Mouse (Mus musculus) liver, embryonic 11.5 days (tissue): ENCODE data around the gene Csf2rb2. TPM values are rescaled to one million over a fixed set of nuclear protein-coding genes. Genes with fewer than 3 reads are reported as not detected.

Source experiments
- ATAC-seq: fragments of 200-750 bp; cut with Nextera tagmentation; replicated peaks from 2 replicates; pipeline ENCODE4 v1.8.0; 2017; ENCODE audit warnings: moderate number of reproducible peaks, mild to moderate bottlenecking, moderate TSS enrichment, moderate library complexity; ENCODE audit not compliant: low FRiP score
- DNase-seq: peaks from one replicate; pipeline ENCODE4 v3.0.0-alpha.2; 2017; ENCODE audit warnings: low spot score
- H3K27ac ChIP-seq: fragments of 300-500 bp; sonication (generic); 2 replicates; pipeline ENCODE4 v1.5.1; 2014; ENCODE audit warnings: mild to moderate bottlenecking, low read depth, low read length, control low read depth
- H3K27me3 ChIP-seq: fragments of 300-500 bp; sonication (generic); replicated peaks from 2 replicates; pipeline ENCODE4 v1.6.1; 2014; ENCODE audit warnings: low read length, mixed read lengths; ENCODE audit not compliant: control insufficient read depth, insufficient read depth
- H3K36me3 ChIP-seq: fragments of 300-500 bp; sonication (generic); 2 replicates; pipeline ENCODE4 v1.6.1; 2014; ENCODE audit warnings: mild to moderate bottlenecking, low read length, moderate library complexity, mixed read lengths; ENCODE audit not compliant: control insufficient read depth, insufficient read depth
- H3K4me1 ChIP-seq: fragments of 300-500 bp; sonication (generic); replicated peaks from 2 replicates; pipeline ENCODE4 v1.6.1; 2014; ENCODE audit warnings: low read length, mixed read lengths; ENCODE audit not compliant: control insufficient read depth, insufficient read depth
- H3K4me2 ChIP-seq: fragments of 300-500 bp; sonication (generic); 2 replicates; pipeline ENCODE4 v1.6.1; 2014; ENCODE audit warnings: mild to moderate bottlenecking, control low read depth, moderate library complexity
- H3K4me3 ChIP-seq: fragments of 300-500 bp; sonication (generic); 2 replicates; pipeline ENCODE4 v1.5.1; 2014; ENCODE audit warnings: low read depth, low read length, control low read depth
- H3K9ac ChIP-seq: fragments of 300-500 bp; sonication (generic); 2 replicates; pipeline ENCODE4 v1.6.1; 2014; ENCODE audit warnings: low read depth, low read length, control low read depth
- H3K9me3 ChIP-seq: fragments of 300-500 bp; sonication (generic); 2 replicates; pipeline ENCODE4 v1.6.1; 2016; ENCODE audit warnings: low read length, inconsistent platforms, mixed read lengths; ENCODE audit not compliant: control insufficient read depth
- WGBS: fragments of 180-500 bp; shearing (Covaris S2); extraction: QIAGEN DNeasy Blood & Tissue Kit; methylation state at CpG from one replicate; pipeline ENCODE4 v1.1.7; 2014; 5-methylcytosine and 5-hydroxymethylcytosine counted together
- polyA plus RNA-seq: library from polyadenylated mRNA; unstranded; fragments of >200 nt; fragmentation: Nextera tagmentation; extraction: Ambion mirVana; gene quantifications from 2 replicates; pipeline ENCODE4 v1.2.1, GENCODE M21; 2014

Csf2rb2 gene
- polyA plus RNA-seq, 1 experiment from 2014 or later = 1.5 TPM

GRCm38 (mm10) chr15:78278308-78278707 is 27.2 kb downstream of the Csf2rb2 start:
- ATAC-seq (no peak), DNase-seq (no peak)
- Histone ChIP-seq H3K4me3 (no peak overlapping the region), H3K4me1 (no peaks in the 10 kb centered on the region), H3K9me3 (no peaks in the 10 kb centered on the region), H3K27ac (no peak overlapping the region), H3K27me3 (no peaks in the 10 kb centered on the region), H3K36me3 (no peaks in the 10 kb centered on the region), H3K9ac (no peak overlapping the region), H3K4me2 (no peak overlapping the region)
- 34% methylated on average over 2 of the region's 2 CpGs for WGBS

GRCm38 (mm10) chr15:78271208-78271607 is 34.3 kb downstream of the Csf2rb2 start:
- no peak overlapping the region for H3K4me3 ChIP-seq
- H3K36me3 ChIP-seq = no peaks in the 10 kb centered on the region
- ATAC-seq = no peak
- H3K27ac ChIP-seq = no peak overlapping the region
- H3K27me3 ChIP-seq = no peaks in the 10 kb centered on the region
- H3K4me1 ChIP-seq = peaks cover 22% of the 10 kb centered on the region
- no peak overlapping the region for H3K4me2 ChIP-seq
- DNase-seq = no peak
- no peak overlapping the region for H3K9ac ChIP-seq
- no peaks in the 10 kb centered on the region for H3K9me3 ChIP-seq

- Histone ChIP-seq H3K9ac (no peak overlapping the region), H3K36me3 (no peaks in the 10 kb centered on the region), H3K4me2 (peak overlapping the region; percentile 46), H3K27me3 (no peaks in the 10 kb centered on the region), H3K27ac (peak overlapping the region; percentile 71), H3K4me3 (no peak overlapping the region), H3K9me3 (no peaks in the 10 kb centered on the region), H3K4me1 (peaks cover 22% of the 10 kb centered on the region)
- ATAC-seq (peak; percentile 97), DNase-seq (no peak)
- WGBS = 21% methylated on average over 4 of the region's 4 CpGs
These were observed 37.7 kb downstream of the Csf2rb2 start for GRCm38 (mm10) chr15:78267865-78268264.

- Histone ChIP-seq H3K9me3 (no peaks in the 10 kb centered on the region), H3K4me3 (no peak overlapping the region), H3K4me1 (peaks cover 22% of the 10 kb centered on the region), H3K9ac (no peak overlapping the region; the same call in 1 of the 2 replicates), H3K36me3 (no peaks in the 10 kb centered on the region), H3K4me2 (peak overlapping the region; percentile 46), H3K27me3 (no peaks in the 10 kb centered on the region), H3K27ac (peak overlapping the region; percentile 71)
- DNase-seq (no peak), ATAC-seq (no peak; the same call in 1 of the 2 replicates)
- WGBS = 50% methylated on average over 10 of the region's 10 CpGs
These were observed 38.1 kb downstream of the Csf2rb2 start for GRCm38 (mm10) chr15:78267441-78267840.

- 74% methylated on average over 3 of the region's 3 CpGs for WGBS
- no peaks in the 10 kb centered on the region for H3K9me3 ChIP-seq
- no peak overlapping the region for H3K4me3 ChIP-seq
- H3K4me2 ChIP-seq = peak overlapping the region; percentile 4; the same call in 1 of the 2 replicates
- H3K27me3 ChIP-seq = no peaks in the 10 kb centered on the region
- no peaks in the 10 kb centered on the region for H3K36me3 ChIP-seq
- no peak for ATAC-seq
- no peak overlapping the region for H3K9ac ChIP-seq
- DNase-seq = no peak
- no peak overlapping the region for H3K27ac ChIP-seq
- H3K4me1 ChIP-seq = peaks cover 14% of the 10 kb centered on the region
These were observed 42.2 kb downstream of the Csf2rb2 start for GRCm38 (mm10) chr15:78263286-78263685.

GRCm38 (mm10) chr15:78260668-78261333 is 44.7 kb downstream of the Csf2rb2 start:
- H3K4me2 ChIP-seq = peak overlapping the region; percentile 47
- WGBS = 49% methylated on average over 13 of the region's 13 CpGs
- peaks cover 13% of the 10 kb centered on the region for H3K4me1 ChIP-seq
- H3K27me3 ChIP-seq = no peaks in the 10 kb centered on the region
- peak overlapping the region; percentile 56 for H3K9ac ChIP-seq
- no peaks in the 10 kb centered on the region for H3K36me3 ChIP-seq
- H3K4me3 ChIP-seq = peak overlapping the region; percentile 28; the same call in 1 of the 2 replicates
- H3K9me3 ChIP-seq = no peaks in the 10 kb centered on the region
- no peak for DNase-seq
- H3K27ac ChIP-seq = peak overlapping the region; percentile 50
- ATAC-seq = peak; percentile 91

- ATAC-seq (no peak), DNase-seq (no peak)
- H3K4me2 ChIP-seq = no peak overlapping the region
- no peaks in the 10 kb centered on the region for H3K9me3 ChIP-seq
- no peak overlapping the region for H3K9ac ChIP-seq
- 0 out of 2 replicates have a peak, but pooled peaks cover 2% of the 10 kb centered on the region for H3K27me3 ChIP-seq
- H3K36me3 ChIP-seq = no peaks in the 10 kb centered on the region
- peak overlapping the region; percentile 55 for H3K27ac ChIP-seq
- WGBS = 53% methylated on average over 10 of the region's 10 CpGs
- no peak overlapping the region for H3K4me3 ChIP-seq
- peaks cover 13% of the 10 kb centered on the region for H3K4me1 ChIP-seq
These were observed 47.2 kb downstream of the Csf2rb2 start for GRCm38 (mm10) chr15:78258246-78258865.

GRCm38 (mm10) chr15:78257326-78258050 is 48.0 kb downstream of the Csf2rb2 start:
- DNase-seq (no peak), ATAC-seq (no peak; the same call in 1 of the 2 replicates)
- Histone ChIP-seq H3K4me3 (no peak overlapping the region), H3K27ac (peak overlapping the region; percentile 55), H3K4me2 (no peak overlapping the region), H3K4me1 (peaks cover 13% of the 10 kb centered on the region), H3K9me3 (no peaks in the 10 kb centered on the region), H3K27me3 (0 out of 2 replicates have a peak, but pooled peaks cover 2% of the 10 kb centered on the region), H3K9ac (0 out of 2 replicates have a peak overlapping the region, but pooled peaks have one; percentile 20), H3K36me3 (no peaks in the 10 kb centered on the region)
- 26% methylated on average over 7 of the region's 7 CpGs for WGBS
